Mouse (Mus musculus) C2C12 (cell line): ENCODE data around the gene Ap2b1. TPM values are rescaled to one million over a fixed set of nuclear protein-coding genes. Genes with fewer than 3 reads are reported as not detected.

Experiments
- H3K27me3 ChIP-seq: one replicate; pipeline ENCODE4 v1.6.1; 2011; ENCODE audit not compliant: control insufficient read depth, insufficient read depth, insufficient read length
- H3K36me3 ChIP-seq: one replicate; pipeline ENCODE4 v1.6.1; 2011; ENCODE audit not compliant: control insufficient read depth, insufficient read depth
- H3K4me3 ChIP-seq: one replicate; pipeline ENCODE4 v1.5.1; 2011; ENCODE audit warnings: mild to moderate bottlenecking, control low read depth; ENCODE audit not compliant: poor library complexity, insufficient read depth, severe bottlenecking
- H3K79me2 ChIP-seq: one replicate; pipeline ENCODE4 v1.6.1; 2011; ENCODE audit not compliant: control insufficient read depth, insufficient read depth
- H3K79me3 ChIP-seq: one replicate; pipeline ENCODE4 v1.6.1; 2011; ENCODE audit warnings: low read depth, control low read depth
- H3ac ChIP-seq: one replicate; pipeline ENCODE3; 2011; ENCODE audit warnings: low read depth; ENCODE audit not compliant: control insufficient read depth, insufficient read length
- CEBPB ChIP-seq: IDR thresholded peaks from one replicate; pipeline ENCODE4 v1.6.1; 2011; ENCODE audit warnings: low read depth, mild to moderate bottlenecking, control low read depth, moderate library complexity
- CTCF ChIP-seq: IDR thresholded peaks from one replicate; pipeline ENCODE4 v1.5.1; 2011; ENCODE audit not compliant: control insufficient read depth, insufficient read depth, insufficient read length
- FOSL1 ChIP-seq: IDR thresholded peaks from one replicate; pipeline ENCODE4 v1.8.0; 2011; ENCODE audit warnings: mild to moderate bottlenecking, low read length; ENCODE audit not compliant: poor library complexity, insufficient read depth, severe bottlenecking
- MAX ChIP-seq: IDR thresholded peaks from one replicate; pipeline ENCODE4 v1.6.1; 2011; ENCODE audit warnings: mild to moderate bottlenecking, control low read depth
- MYOD1 ChIP-seq: IDR thresholded peaks from one replicate; pipeline ENCODE4 v1.6.1; 2011; ENCODE audit warnings: low read depth; ENCODE audit not compliant: control insufficient read depth, insufficient read length
- MYOG ChIP-seq: IDR thresholded peaks from one replicate; pipeline ENCODE4 v1.6.1; 2011; ENCODE audit not compliant: control insufficient read depth, insufficient read length; ENCODE audit errors: extremely low read depth
- USF1 ChIP-seq: IDR thresholded peaks from one replicate; pipeline ENCODE4 v1.6.1; 2011; ENCODE audit warnings: low read depth, mild to moderate bottlenecking, control low read depth, moderate library complexity
- polyA plus RNA-seq: library from polyadenylated mRNA; unstranded; fragments of >200 nt; fragmentation: generic; extraction: Trizol; gene quantifications from one replicate; pipeline ENCODE4 v1.2.1, GENCODE M21; 2012; ENCODE audit warnings: missing spikeins

The Ap2b1 gene
- polyA plus RNA-seq, 1 experiment, result 47.9 TPM

DNA sequence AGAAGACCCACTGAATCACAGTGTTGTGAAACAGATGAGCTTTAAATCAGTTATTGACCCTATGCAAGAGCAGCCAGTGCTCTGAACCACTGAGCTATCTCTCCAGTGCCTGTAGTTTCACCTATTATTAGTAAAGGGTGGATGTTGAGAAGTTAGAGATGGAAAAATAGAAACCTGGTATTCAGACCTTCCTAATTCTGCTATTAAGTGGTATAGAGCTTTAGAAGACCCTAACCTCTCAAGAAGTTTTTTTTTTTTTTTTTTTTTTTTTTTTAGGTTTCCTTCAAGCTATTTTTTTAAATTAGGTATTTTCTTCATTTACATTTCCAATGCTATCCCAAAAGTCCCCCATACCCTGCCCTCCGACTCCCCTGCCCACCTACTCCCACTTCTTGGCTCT, 5.6 kb upstream of the Ap2b1 start:
- H3K79me3 ChIP-seq, result peaks cover 27% of the 10 kb centered on the region
- H3K79me2 ChIP-seq, result peaks cover 65% of the 10 kb centered on the region
- no peak overlapping the region for H3K4me3 ChIP-seq
- H3K27me3 ChIP-seq, result no peaks in the 10 kb centered on the region
- H3K36me3 ChIP-seq, result peaks cover 48% of the 10 kb centered on the region
- TF ChIP-seq MYOD1, result no peak
- TF ChIP-seq USF1, result no peak
- no peak for TF ChIP-seq FOSL1
- TF ChIP-seq CEBPB, result no peak
- no peak for TF ChIP-seq MYOG
- TF ChIP-seq MAX, result no peak
- TF ChIP-seq CTCF, result no peak
- H3ac ChIP-seq, result no peak overlapping the region

DNA sequence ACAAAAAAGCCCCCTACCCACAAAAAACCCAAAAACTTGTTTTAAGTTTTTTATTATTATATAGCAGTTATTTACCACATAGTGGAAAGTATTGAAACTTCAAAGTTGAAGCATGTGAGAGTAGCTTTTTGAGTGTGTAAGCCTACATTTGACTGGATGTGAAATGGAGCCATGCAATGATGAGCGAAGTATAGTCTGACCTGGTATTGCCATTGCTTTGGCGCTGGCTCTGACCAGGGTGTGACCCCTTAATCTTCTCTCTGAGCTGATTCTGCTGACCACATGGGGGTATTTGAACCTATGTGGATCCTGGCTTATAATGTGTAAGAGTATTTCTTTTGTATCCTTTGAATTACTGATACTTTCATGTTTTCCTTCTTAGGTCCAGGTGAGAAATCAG, 4.7 kb upstream of the Ap2b1 start:
- no peak overlapping the region for H3ac ChIP-seq
- H3K27me3 ChIP-seq, result no peaks in the 10 kb centered on the region
- peaks cover 27% of the 10 kb centered on the region for H3K79me3 ChIP-seq
- peaks cover 70% of the 10 kb centered on the region for H3K79me2 ChIP-seq
- H3K36me3 ChIP-seq, result peaks cover 48% of the 10 kb centered on the region
- no peak for TF ChIP-seq MYOG
- H3K4me3 ChIP-seq, result no peak overlapping the region

DNA sequence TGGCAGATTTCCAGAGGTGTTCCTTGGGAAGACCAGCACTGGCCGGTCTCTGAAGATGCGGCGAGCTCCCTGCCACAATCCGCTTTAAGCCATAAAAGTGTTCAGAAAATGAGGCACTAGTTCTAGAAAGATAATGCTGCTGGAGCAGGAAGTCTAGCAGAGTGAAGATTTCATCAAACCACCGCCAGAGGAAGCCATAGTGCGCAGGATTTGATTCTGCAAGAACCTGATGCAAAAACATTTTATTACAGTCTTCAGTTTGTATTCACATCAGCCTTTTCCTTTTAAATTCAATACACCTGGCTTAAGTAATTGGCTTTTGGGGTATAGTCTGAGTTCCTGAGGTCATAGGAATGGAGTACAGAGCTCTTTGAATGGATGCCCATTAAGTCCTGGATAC, 1.0 kb upstream of the Ap2b1 start:
- H3K79me2 ChIP-seq, result peaks cover 65% of the 10 kb centered on the region
- peaks cover 20% of the 10 kb centered on the region for H3K79me3 ChIP-seq
- H3K36me3 ChIP-seq, result peaks cover 48% of the 10 kb centered on the region
- no peak overlapping the region for H3ac ChIP-seq
- peak overlapping the region; percentile 65 for H3K4me3 ChIP-seq
- TF ChIP-seq FOSL1 (no peak), MYOD1 (no peak), MAX (no peak), CTCF (no peak), CEBPB (no peak), USF1 (no peak), MYOG (no peak)
- no peaks in the 10 kb centered on the region for H3K27me3 ChIP-seq

DNA sequence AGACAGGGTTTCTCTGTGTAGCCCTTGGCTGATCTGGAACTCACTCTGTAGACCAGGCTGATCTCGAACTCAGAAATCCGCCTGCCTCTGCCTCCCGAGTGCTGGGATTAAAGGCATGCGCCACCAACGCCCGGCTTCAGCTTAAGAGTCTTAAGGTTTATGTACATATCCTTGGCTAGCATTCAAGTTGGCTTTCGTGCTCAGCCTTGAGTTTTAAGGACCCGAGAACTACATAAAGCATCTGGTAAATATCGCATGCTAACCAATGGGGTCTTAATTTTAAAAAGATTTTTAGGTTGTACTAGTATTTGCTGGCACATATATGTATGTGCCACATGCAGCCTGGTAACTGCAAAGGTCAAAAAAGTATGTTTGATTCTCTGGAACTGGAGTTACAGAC, 900 bp downstream of the Ap2b1 start:
- H3K27me3 ChIP-seq, result no peaks in the 10 kb centered on the region
- no peak overlapping the region for H3K4me3 ChIP-seq
- H3ac ChIP-seq, result no peak overlapping the region
- H3K36me3 ChIP-seq, result peaks cover 36% of the 10 kb centered on the region
- TF ChIP-seq MAX, result no peak
- no peak for TF ChIP-seq FOSL1
- TF ChIP-seq MYOG, result no peak
- TF ChIP-seq USF1, result no peak
- TF ChIP-seq CEBPB, result no peak
- no peak for TF ChIP-seq CTCF
- no peak for TF ChIP-seq MYOD1
- H3K79me2 ChIP-seq, result peaks cover 67% of the 10 kb centered on the region
- peaks cover 23% of the 10 kb centered on the region for H3K79me3 ChIP-seq

DNA sequence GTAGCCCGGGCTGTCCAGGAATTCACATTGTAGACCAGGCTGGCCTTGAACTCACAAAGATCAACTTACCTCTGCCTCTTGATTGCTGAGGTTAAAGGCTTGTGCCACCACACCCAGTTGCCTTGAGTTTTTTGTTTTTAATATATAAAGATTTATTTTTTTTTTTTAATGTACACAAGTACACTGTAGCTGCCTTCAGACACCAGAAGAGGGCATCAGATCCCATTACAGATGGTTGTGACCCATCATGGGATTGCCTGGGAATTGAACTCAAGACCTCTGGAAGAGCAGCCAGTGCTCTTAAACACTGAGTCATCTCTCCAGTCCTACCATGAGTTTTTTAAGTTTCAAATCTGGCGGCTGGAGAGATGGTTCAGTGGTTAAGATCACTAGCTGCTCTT, 2.6 kb downstream of the Ap2b1 start:
- H3K27me3 ChIP-seq, result no peaks in the 10 kb centered on the region
- H3K36me3 ChIP-seq, result peaks cover 21% of the 10 kb centered on the region
- peaks cover 38% of the 10 kb centered on the region for H3K79me3 ChIP-seq
- peaks cover 67% of the 10 kb centered on the region for H3K79me2 ChIP-seq
- TF ChIP-seq MYOG (no peak), USF1 (no peak), MYOD1 (no peak), MAX (no peak), CEBPB (no peak), FOSL1 (no peak), CTCF (no peak)
- no peak overlapping the region for H3ac ChIP-seq
- H3K4me3 ChIP-seq, result no peak overlapping the region

DNA sequence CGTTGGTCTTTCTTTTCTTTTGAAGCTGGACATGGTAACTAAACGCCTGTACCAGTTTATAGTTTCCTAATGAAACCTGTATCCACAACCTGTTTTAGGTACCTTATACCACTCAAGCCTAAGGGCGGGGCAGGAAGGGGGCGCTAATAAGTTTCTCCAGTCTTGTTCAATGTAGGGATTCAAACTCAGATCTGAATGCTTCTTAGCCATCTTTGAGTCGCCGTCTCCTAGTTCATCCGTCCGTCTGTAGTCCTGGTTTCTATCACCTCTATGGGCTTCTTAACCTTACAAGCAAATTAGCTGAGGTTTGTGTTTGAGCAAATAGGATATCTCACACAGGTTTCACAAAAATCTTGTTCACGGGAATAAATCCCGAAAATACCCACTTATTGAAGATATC, 3.3 kb downstream of the Ap2b1 start:
- Histone ChIP-seq H3K79me3 (peaks cover 43% of the 10 kb centered on the region), H3K27me3 (no peaks in the 10 kb centered on the region), H3K4me3 (peak overlapping the region; percentile 97), H3ac (peak overlapping the region; percentile 94), H3K79me2 (peaks cover 67% of the 10 kb centered on the region), H3K36me3 (peaks cover 14% of the 10 kb centered on the region)
- TF ChIP-seq MYOD1 (no peak), CEBPB (no peak), CTCF (no peak), FOSL1 (no peak), USF1 (no peak), MYOG (no peak), MAX (no peak)
